Mouse (Mus musculus) kidney, adult 2 months (tissue): ENCODE results near the gene Hyal5.

Experiments used
- CTCF ChIP-seq: fragments of 200-500 bp; conservative IDR thresholded peaks from 2 replicates; pipeline ENCODE4 v1.5.1; 2011; ENCODE audit warnings: low read depth, mild to moderate bottlenecking, control low read depth, low read length, moderate library complexity, mixed read lengths; ENCODE audit not compliant: insufficient read depth, insufficient read length
- POLR2A ChIP-seq: fragments of 200-500 bp; IDR thresholded peaks from one replicate; pipeline ENCODE4 v1.6.1; 2011; ENCODE audit warnings: low read depth, low read length, control low read depth

DNA sequence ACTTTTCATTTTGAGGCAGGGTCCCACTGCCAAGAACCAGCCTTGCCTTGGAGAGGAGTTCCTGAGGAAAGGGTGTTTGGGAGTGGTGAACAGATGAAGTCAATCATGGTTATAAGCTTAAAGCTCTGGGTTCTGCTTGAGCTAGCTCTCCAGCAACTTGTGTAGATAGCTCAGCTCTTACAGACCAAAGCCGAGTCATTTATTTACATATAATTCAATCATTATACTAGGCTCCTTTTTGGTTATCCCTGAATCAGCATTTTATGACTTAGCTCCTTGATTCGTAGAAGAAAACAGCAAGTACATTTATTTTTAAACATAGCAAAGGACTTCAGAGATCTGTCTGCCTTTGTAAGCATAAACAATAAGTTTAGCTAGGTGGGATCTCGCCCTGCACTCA, 47.3 kb downstream of the Hyal5 start:
- no peak for TF ChIP-seq CTCF
- no peak for TF ChIP-seq POLR2A
